Mouse (Mus musculus) embryonic facial prominence, embryonic 14.5 days (tissue): ENCODE data around the gene Ldha. TPM values are rescaled to one million over a fixed set of nuclear protein-coding genes. Genes with fewer than 3 reads are reported as not detected.
"Not testable (repeated sequence)": the region's sequence is repeated elsewhere in the genome, so short reads cannot be mapped to it uniquely, and the experiment has no call there.

ENCODE experiments used
- ATAC-seq: fragments of 200-750 bp; cut with Nextera tagmentation; 2 replicates; pipeline ENCODE4 v1.8.0; 2017; ENCODE audit warnings: low read depth, moderate number of reproducible peaks, moderate TSS enrichment
- DNase-seq: peaks from one replicate; pipeline ENCODE4 v3.0.0-alpha.2; 2015; ENCODE audit warnings: low spot score
- H3K27ac ChIP-seq: fragments of 300-500 bp; sonication (generic); replicated peaks from 2 replicates; pipeline ENCODE4 v1.5.1; 2014; ENCODE audit warnings: low read depth, mild to moderate bottlenecking, low read length, moderate library complexity
- H3K27me3 ChIP-seq: fragments of 300-500 bp; sonication (generic); replicated peaks from 2 replicates; pipeline ENCODE4 v1.6.1; 2014; ENCODE audit warnings: low read length; ENCODE audit not compliant: control insufficient read depth, insufficient read depth
- H3K36me3 ChIP-seq: fragments of 300-500 bp; sonication (generic); 2 replicates; pipeline ENCODE4 v1.6.1; 2014; ENCODE audit warnings: low read length, mixed read lengths; ENCODE audit not compliant: control insufficient read depth, insufficient read depth
- H3K4me1 ChIP-seq: fragments of 300-500 bp; sonication (generic); 2 replicates; pipeline ENCODE4 v1.6.1; 2014; ENCODE audit warnings: antibody characterized with exemption, low read length; ENCODE audit not compliant: control insufficient read depth, insufficient read depth
- H3K4me2 ChIP-seq: fragments of 300-500 bp; sonication (generic); 2 replicates; pipeline ENCODE4 v1.6.1; 2014; ENCODE audit warnings: low read depth, mild to moderate bottlenecking, low read length, moderate library complexity, mixed read lengths
- H3K4me3 ChIP-seq: fragments of 300-500 bp; sonication (generic); 2 replicates; pipeline ENCODE4 v1.5.1; 2014; ENCODE audit warnings: low read depth, mild to moderate bottlenecking, low read length
- H3K9ac ChIP-seq: fragments of 300-500 bp; sonication (generic); 2 replicates; pipeline ENCODE4 v1.6.1; 2014; ENCODE audit warnings: low read depth, mild to moderate bottlenecking, low read length, moderate library complexity, mixed read lengths
- H3K9me3 ChIP-seq: fragments of 300-500 bp; sonication (generic); 2 replicates; pipeline ENCODE4 v1.6.1; 2016; ENCODE audit warnings: low read length; ENCODE audit not compliant: control insufficient read depth
- WGBS: fragments of 180-500 bp; shearing (Covaris S2); extraction: QIAGEN DNeasy Blood & Tissue Kit; methylation state at CpG from one replicate; pipeline ENCODE4 v1.1.7; 2014; 5-methylcytosine and 5-hydroxymethylcytosine counted together
- polyA plus RNA-seq: library from polyadenylated mRNA; unstranded; fragments of >200 nt; fragmentation: Nextera tagmentation; extraction: Ambion mirVana; gene quantifications from 2 replicates; pipeline ENCODE4 v1.2.1, GENCODE M21; 2014

Gene Ldha
- polyA plus RNA-seq, 1 experiment from 2014 or later = 1,559 TPM

- no peak overlapping the region for H3K27ac ChIP-seq
- no peak overlapping the region for H3K4me2 ChIP-seq
- H3K27me3 ChIP-seq = no peaks in the 10 kb centered on the region
- peaks cover 22% of the 10 kb centered on the region for H3K36me3 ChIP-seq
- H3K9ac ChIP-seq = no peak overlapping the region
- ATAC-seq = peak; percentile 72; the same call in 1 of the 2 replicates
- 63% methylated on average over 20 of the region's 20 CpGs for WGBS
- H3K4me3 ChIP-seq = no peak overlapping the region
- no peaks in the 10 kb centered on the region for H3K4me1 ChIP-seq
- no peak for DNase-seq
- no peaks in the 10 kb centered on the region for H3K9me3 ChIP-seq
These were observed 14.1 kb upstream of the Ldha start for GRCm38 (mm10) chr7:46827046-46827802.

DNA sequence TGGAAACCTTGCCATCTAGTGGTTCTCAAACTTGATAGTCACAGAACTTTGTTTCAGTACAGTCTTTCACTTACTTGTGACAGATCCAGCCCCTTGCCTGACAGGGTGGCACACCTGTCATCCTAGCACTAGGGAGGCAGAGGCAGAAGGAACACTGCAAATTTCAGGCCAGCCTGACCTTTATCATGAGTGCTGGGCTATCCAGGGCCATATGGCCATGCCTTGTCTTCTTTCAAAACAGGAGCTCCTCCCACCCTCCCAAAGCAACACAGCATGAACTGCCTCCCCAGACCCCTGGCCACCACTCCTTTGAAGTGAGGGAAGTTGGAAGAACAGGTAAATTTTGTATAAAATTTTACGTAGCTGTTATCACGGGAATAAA lies 13.5 kb upstream of the Ldha start:
- Histone ChIP-seq H3K4me2 (no peak overlapping the region), H3K27ac (no peak overlapping the region), H3K4me1 (no peaks in the 10 kb centered on the region), H3K4me3 (no peak overlapping the region), H3K9me3 (no peaks in the 10 kb centered on the region), H3K36me3 (peaks cover 16% of the 10 kb centered on the region), H3K27me3 (no peaks in the 10 kb centered on the region), H3K9ac (no peak overlapping the region)
- ATAC-seq = no peak
- DNase-seq = no peak
- WGBS = 92% methylated on average over 2 of the region's 2 CpGs

DNA sequence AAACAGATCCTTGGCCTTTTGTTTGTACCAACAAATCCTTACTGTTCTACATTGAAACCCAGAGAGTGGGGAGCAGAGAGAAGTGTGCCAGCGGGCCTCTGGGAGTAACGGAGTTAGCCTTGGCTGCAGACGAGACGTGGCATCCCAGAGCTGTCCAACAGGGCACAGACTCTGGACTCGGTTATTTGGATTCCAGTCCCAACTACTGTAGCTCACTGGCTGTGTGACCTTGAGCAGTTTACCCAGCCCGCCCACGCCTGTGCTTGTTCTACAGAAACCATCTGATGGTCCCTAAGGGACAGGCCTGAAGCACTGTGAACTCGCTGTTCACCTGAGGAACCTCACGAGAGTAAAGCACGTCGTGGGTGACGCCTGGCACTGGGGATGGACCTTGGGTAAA lies 11.4 kb upstream of the Ldha start:
- H3K27me3 ChIP-seq = no peaks in the 10 kb centered on the region
- H3K4me2 ChIP-seq = no peak overlapping the region
- H3K4me3 ChIP-seq = no peak overlapping the region
- DNase-seq = no peak
- H3K4me1 ChIP-seq = no peaks in the 10 kb centered on the region
- H3K9ac ChIP-seq = no peak overlapping the region
- no peaks in the 10 kb centered on the region for H3K9me3 ChIP-seq
- no peak overlapping the region for H3K27ac ChIP-seq
- 77% methylated on average over 12 of the region's 12 CpGs for WGBS
- no peak for ATAC-seq
- H3K36me3 ChIP-seq = no peaks in the 10 kb centered on the region

DNA sequence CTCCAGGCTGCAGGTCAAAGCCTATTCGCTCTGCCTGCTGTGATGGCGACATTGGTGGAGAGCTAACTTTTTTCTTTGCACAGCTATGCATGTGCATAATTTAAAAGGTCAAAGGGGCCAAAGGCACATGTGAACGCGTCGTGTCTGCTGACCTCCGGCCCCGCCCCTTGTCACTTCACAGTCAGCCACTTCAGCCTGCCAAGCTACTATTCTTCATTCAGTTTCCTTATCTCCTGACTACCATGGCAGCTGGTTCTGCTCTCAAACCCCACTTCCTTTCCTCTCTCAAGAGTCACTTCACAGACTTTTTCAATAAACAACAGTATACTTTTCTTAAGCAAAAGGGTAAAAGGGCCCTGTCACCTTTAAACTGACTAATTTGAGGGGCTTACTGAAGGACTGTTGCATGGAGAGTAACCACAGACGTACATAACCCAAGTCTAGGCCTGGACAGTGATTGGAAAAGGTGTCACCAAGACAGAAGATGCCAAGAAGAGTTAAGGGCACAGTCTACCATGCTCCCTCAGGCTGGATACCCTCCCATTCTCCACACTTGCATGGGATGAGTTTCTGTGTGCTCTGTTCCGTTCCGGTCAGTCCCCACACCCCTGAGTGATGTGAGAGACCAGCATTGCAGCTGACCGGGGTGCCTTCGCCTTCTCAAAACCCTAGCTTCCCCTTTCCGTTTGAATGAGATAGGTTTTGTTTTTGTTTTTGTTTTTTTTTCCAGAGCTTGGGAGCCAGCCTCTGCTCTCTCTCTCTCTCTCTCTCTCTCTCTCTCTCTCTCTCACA lies 10.3 kb upstream of the Ldha start:
- Histone ChIP-seq H3K9ac (no peak overlapping the region), H3K4me1 (no peaks in the 10 kb centered on the region), H3K4me3 (no peak overlapping the region), H3K27ac (no peak overlapping the region), H3K4me2 (no peak overlapping the region), H3K36me3 (no peaks in the 10 kb centered on the region), H3K9me3 (no peaks in the 10 kb centered on the region), H3K27me3 (no peaks in the 10 kb centered on the region)
- ATAC-seq (no peak), DNase-seq (no peak)
- WGBS = 56% methylated on average over 13 of the region's 13 CpGs

DNA sequence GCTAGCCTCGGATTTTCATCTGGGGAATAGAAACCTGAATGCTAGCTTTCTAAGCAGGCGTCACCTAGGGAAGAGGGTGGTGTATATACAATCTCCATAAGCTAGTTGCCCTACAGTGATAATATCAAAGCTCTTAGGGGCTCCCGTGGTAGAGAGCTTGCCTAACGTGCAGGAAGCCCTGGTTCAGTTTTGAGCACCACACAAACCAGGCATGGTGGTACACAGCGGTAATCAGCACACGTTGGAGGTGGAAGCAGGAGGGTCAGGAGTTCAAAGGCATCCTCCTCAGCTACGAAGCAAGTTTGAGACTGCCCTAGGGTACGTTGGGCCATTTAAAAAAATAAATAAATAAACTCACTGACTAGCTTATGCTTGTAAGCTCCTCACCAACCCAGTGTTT lies 9.6 kb upstream of the Ldha start:
- Histone ChIP-seq H3K9ac (no peak overlapping the region), H3K27me3 (no peaks in the 10 kb centered on the region), H3K36me3 (no peaks in the 10 kb centered on the region), H3K4me2 (no peak overlapping the region), H3K4me3 (no peak overlapping the region), H3K4me1 (no peaks in the 10 kb centered on the region), H3K27ac (no peak overlapping the region), H3K9me3 (no peaks in the 10 kb centered on the region)
- DNase-seq = no peak
- no peak for ATAC-seq
- 71% methylated on average over 8 of the region's 8 CpGs for WGBS

DNA sequence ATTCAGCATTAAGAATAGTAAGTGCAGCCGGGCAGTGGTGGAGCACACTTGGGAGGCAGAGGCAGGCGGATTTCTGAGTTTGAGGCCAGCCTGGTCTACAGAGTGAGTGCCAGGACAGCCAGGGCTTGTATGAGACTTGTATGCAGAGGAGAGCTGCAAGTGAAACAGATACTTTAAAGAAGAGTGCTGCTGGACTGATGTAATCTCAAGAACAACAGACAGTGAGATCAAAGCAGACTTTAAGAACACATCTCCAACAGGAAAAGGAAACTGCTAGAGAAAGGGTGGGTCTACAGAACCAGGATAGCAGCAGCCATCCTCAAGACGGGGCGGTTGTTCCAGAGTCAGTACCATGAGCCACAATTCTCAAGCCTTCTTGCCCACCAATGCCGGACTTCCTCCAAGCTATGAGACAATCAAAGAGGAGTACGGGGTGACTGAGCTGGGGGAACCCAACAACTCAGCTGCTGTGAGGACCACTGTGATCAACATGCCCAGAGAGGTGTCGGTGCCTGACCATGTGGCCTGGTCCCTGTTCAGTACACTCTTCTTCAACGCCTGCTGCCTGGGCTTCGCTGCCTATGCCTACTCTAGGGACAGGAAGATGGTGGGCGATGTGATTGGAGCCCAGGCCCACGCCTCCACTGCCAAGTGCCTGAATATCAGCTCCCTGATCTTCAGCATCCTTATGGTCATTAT lies 9.0 kb upstream of the Ldha start:
- not testable (repeated sequence) for H3K4me3 ChIP-seq, DNase-seq, H3K27me3 ChIP-seq, H3K27ac ChIP-seq, H3K9me3 ChIP-seq, ATAC-seq, H3K36me3 ChIP-seq, H3K4me2 ChIP-seq, H3K9ac ChIP-seq, H3K4me1 ChIP-seq
- WGBS = 94% methylated on average over 11 of the region's 11 CpGs

GRCm38 (mm10) chr7:46833266-46833665 lies 8.0 kb upstream of the Ldha start:
- no peak overlapping the region for H3K4me2 ChIP-seq
- no peaks in the 10 kb centered on the region for H3K9me3 ChIP-seq
- H3K27ac ChIP-seq = no peak overlapping the region
- WGBS = 73% methylated on average over 6 of the region's 6 CpGs
- ATAC-seq (0 out of 2 replicates have a peak, but pooled peaks have one; percentile 46), DNase-seq (peak; percentile 45)
- peaks cover 6% of the 10 kb centered on the region for H3K4me1 ChIP-seq
- H3K27me3 ChIP-seq = no peaks in the 10 kb centered on the region
- H3K36me3 ChIP-seq = no peaks in the 10 kb centered on the region
- H3K4me3 ChIP-seq = no peak overlapping the region
- H3K9ac ChIP-seq = no peak overlapping the region

DNA sequence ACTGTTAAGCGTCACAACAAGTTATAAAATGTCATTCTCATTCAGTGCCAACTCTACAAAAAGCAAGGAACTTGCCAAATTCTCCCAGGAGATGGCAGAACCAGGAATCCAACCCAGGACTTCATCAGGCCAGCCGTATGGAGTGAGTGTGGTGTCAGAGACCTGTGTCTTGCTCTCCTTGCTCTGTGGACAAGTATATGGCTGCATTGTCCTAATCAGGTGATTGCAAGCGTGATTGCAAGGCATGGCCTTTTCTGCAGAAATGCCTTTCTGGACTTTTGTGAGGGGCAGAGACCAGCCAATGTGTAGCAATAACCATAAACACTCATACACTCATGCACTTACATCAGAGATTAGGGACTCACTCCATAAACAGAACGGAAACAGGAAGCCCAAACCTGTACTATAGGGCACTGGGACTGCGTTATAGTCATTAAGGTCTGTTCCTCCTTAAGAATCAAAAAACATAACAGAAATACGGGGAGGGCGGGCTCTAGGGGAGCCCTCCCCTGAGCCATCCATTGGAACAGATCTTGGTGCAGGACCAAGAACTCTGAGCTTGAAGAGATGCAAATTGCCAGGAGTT lies 7.5 kb upstream of the Ldha start:
- Histone ChIP-seq H3K9me3 (no peaks in the 10 kb centered on the region), H3K27me3 (no peaks in the 10 kb centered on the region), H3K4me1 (peaks cover 11% of the 10 kb centered on the region), H3K36me3 (no peaks in the 10 kb centered on the region), H3K4me3 (no peak overlapping the region), H3K27ac (no peak overlapping the region), H3K9ac (no peak overlapping the region), H3K4me2 (no peak overlapping the region)
- ATAC-seq (no peak), DNase-seq (no peak)
- 86% methylated on average over 7 of the region's 7 CpGs for WGBS
